Mouse (Mus musculus): Measurements from ENCODE around the gene Masp1.

Masp1 gene

GRCm38 (mm10) chr16:23515766-23516165 is 4.8 kb downstream of the Masp1 start:
- in situ Hi-C loops (cut with MboI; ENCODE audit: low sequenced_read_pairs): no loop called here

- in situ Hi-C loops (cut with MboI; ENCODE audit: low sequenced_read_pairs): no loop called here
Measured at GRCm38 (mm10) chr16:23513401-23513800, 7.2 kb downstream of the Masp1 start.

GRCm38 (mm10) chr16:23511166-23511935 is 9.3 kb downstream of the Masp1 start:
- in situ Hi-C loops (cut with MboI; ENCODE audit: low sequenced_read_pairs): no loop called here

- in situ Hi-C loops (cut with MboI; ENCODE audit: low sequenced_read_pairs): no loop called here
Measured at GRCm38 (mm10) chr16:23505904-23506687, 14.5 kb downstream of the Masp1 start.

- in situ Hi-C loops (cut with MboI; ENCODE audit: low sequenced_read_pairs): no loop called here
Measured at GRCm38 (mm10) chr16:23504320-23504744, 16.3 kb downstream of the Masp1 start.

GRCm38 (mm10) chr16:23503351-23503750 is 17.3 kb downstream of the Masp1 start:
- in situ Hi-C loops (cut with MboI; ENCODE audit: low sequenced_read_pairs): no loop called here

- in situ Hi-C loops (cut with MboI; ENCODE audit: low sequenced_read_pairs): no loop called here
Measured at GRCm38 (mm10) chr16:23502478-23502877, 18.1 kb downstream of the Masp1 start.

- in situ Hi-C loops (cut with MboI; ENCODE audit: low sequenced_read_pairs): no loop called here
Measured at GRCm38 (mm10) chr16:23501288-23501687, 19.3 kb downstream of the Masp1 start.

GRCm38 (mm10) chr16:23500558-23500957 is 20.1 kb downstream of the Masp1 start:
- in situ Hi-C loops (cut with MboI; ENCODE audit: low sequenced_read_pairs): no loop called here

- in situ Hi-C loops (cut with MboI; ENCODE audit: low sequenced_read_pairs): no loop called here
Measured at GRCm38 (mm10) chr16:23498691-23499131, 21.9 kb downstream of the Masp1 start.

GRCm38 (mm10) chr16:23497881-23498280 is 22.7 kb downstream of the Masp1 start:
- in situ Hi-C loops (cut with MboI; ENCODE audit: low sequenced_read_pairs): no loop called here

GRCm38 (mm10) chr16:23497440-23497839 is 23.2 kb downstream of the Masp1 start:
- in situ Hi-C loops (cut with MboI; ENCODE audit: low sequenced_read_pairs): no loop called here

GRCm38 (mm10) chr16:23496245-23496924 is 24.2 kb downstream of the Masp1 start:
- in situ Hi-C loops (cut with MboI; ENCODE audit: low sequenced_read_pairs): no loop called here

GRCm38 (mm10) chr16:23492783-23493182 is 27.8 kb downstream of the Masp1 start:
- in situ Hi-C loops (cut with MboI; ENCODE audit: low sequenced_read_pairs): no loop called here

- in situ Hi-C loops (cut with MboI; ENCODE audit: low sequenced_read_pairs): no loop called here
Measured at GRCm38 (mm10) chr16:23483292-23483691, 37.3 kb downstream of the Masp1 start.

GRCm38 (mm10) chr16:23482846-23483245 is 37.8 kb downstream of the Masp1 start:
- in situ Hi-C loops (cut with MboI; ENCODE audit: low sequenced_read_pairs): no loop called here

GRCm38 (mm10) chr16:23482218-23482617 is 38.4 kb downstream of the Masp1 start:
- in situ Hi-C loops (cut with MboI; ENCODE audit: low sequenced_read_pairs): no loop called here

GRCm38 (mm10) chr16:23479872-23480603 is 40.6 kb downstream of the Masp1 start:
- in situ Hi-C loops (cut with MboI; ENCODE audit: low sequenced_read_pairs): no loop called here

- in situ Hi-C loops (cut with MboI; ENCODE audit: low sequenced_read_pairs): no loop called here
Measured at GRCm38 (mm10) chr16:23476598-23476997, 44.0 kb downstream of the Masp1 start.

GRCm38 (mm10) chr16:23475651-23476050 is 45.0 kb downstream of the Masp1 start:
- in situ Hi-C loops (cut with MboI; ENCODE audit: low sequenced_read_pairs): no loop called here

GRCm38 (mm10) chr16:23472046-23472445 is 48.6 kb downstream of the Masp1 start:
- in situ Hi-C loops (cut with MboI; ENCODE audit: low sequenced_read_pairs): no loop called here

Measured in CH12F3 (cell line).